ENCODE assay signal across 8 mouse cellular contexts in the genomic region with DNA sequence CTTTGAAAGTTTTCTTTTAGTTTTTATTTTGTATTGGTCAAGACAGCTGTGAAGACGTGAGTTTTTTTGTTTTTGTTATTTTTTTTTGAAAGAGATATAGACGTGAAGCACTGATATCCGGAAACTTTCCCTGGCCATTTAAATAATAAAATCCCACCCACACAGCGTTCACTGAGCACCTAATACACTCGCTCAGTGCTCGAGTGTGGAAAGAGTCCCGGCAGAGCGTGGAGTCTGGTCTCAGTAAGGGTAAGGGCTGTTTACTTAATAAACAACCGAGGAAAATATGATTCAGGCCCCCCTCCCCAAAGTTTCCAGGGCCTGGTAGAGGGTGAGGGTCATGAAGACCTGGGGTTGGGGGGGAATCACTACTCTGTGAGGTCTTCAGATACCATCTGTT. TPM values are rescaled to one million over a fixed set of nuclear protein-coding genes. Genes with fewer than 3 reads are reported as not detected.
DNase-seq lines count a peak whose midpoint lies in the region; ATAC-seq and TF ChIP-seq lines count a peak whose summit lies in the region.

No protein-coding gene starts in this region.

- H3K36me3 ChIP-seq in liver, adult 2 months (ENCODE audit: control insufficient read depth, insufficient read depth, low read length) = no peaks in the 10 kb centered on the region
- H3K36me3 ChIP-seq in embryonic facial prominence, embryonic 14.5 days (ENCODE audit: control insufficient read depth, insufficient read depth, low read length) = no peaks in the 10 kb centered on the region
- no peaks in the 10 kb centered on the region for H3K36me3 ChIP-seq in intestine, embryonic 15.5 days
- peaks cover 13% of the 10 kb centered on the region; the same call in 1 of the 2 replicates for H3K36me3 ChIP-seq in neural tube, embryonic 12.5 days

- TF ChIP-seq CTCF in liver, adult 2 months (IDR thresholded peaks at IDR 0.05; ENCODE audit: low read depth, low read length) = no peak

- no peaks in the 10 kb centered on the region for H3K27me3 ChIP-seq in liver, adult 2 months (ENCODE audit: control insufficient read depth, insufficient read depth, low read length)
- no peaks in the 10 kb centered on the region for H3K27me3 ChIP-seq in embryonic facial prominence, embryonic 14.5 days (replicated peaks; ENCODE audit: control insufficient read depth, insufficient read depth, low read length)
- H3K27me3 ChIP-seq in intestine, embryonic 15.5 days (replicated peaks) = 0 out of 2 replicates have a peak, but pooled peaks cover 2% of the 10 kb centered on the region
- no peaks in the 10 kb centered on the region for H3K27me3 ChIP-seq in neural tube, embryonic 12.5 days (replicated peaks)

- peak overlapping the region; percentile 76 for H3K27ac ChIP-seq in liver, adult 2 months (replicated peaks; ENCODE audit: insufficient read depth, low read depth, low read length)
- no peak overlapping the region for H3K27ac ChIP-seq in embryonic facial prominence, embryonic 14.5 days (replicated peaks; ENCODE audit: low read depth, low read length)
- H3K27ac ChIP-seq in intestine, embryonic 15.5 days = no peak overlapping the region
- H3K27ac ChIP-seq in neural tube, embryonic 12.5 days = no peak overlapping the region

- no peaks in the 10 kb centered on the region for H3K9me3 ChIP-seq in embryonic facial prominence, embryonic 14.5 days (ENCODE audit: control insufficient read depth, low read length)
- no peaks in the 10 kb centered on the region for H3K9me3 ChIP-seq in intestine, embryonic 15.5 days
- H3K9me3 ChIP-seq in neural tube, embryonic 12.5 days = no peaks in the 10 kb centered on the region

- peak overlapping the region; percentile 96 for H3K4me2 ChIP-seq in embryonic facial prominence, embryonic 14.5 days (ENCODE audit: low read depth, low read length)
- H3K4me2 ChIP-seq in intestine, embryonic 15.5 days (replicated peaks) = peak overlapping the region; percentile 92
- peak overlapping the region; percentile 89 for H3K4me2 ChIP-seq in neural tube, embryonic 12.5 days (replicated peaks)

- no peak for ATAC-seq in embryonic facial prominence, embryonic 14.5 days (ENCODE audit: low read depth)
- ATAC-seq in intestine, embryonic 15.5 days = no peak
- no peak for ATAC-seq in neural tube, embryonic 12.5 days (ENCODE audit: low FRiP score, low read depth)

- no peak for TF ChIP-seq POLR2A in liver, adult 2 months (IDR thresholded peaks at IDR 0.05; ENCODE audit: extremely low read depth, insufficient read depth, low read length)

- no peak for DNase-seq in liver, adult 2 months (ENCODE audit: extremely low read depth, low read depth, low spot score)
- no peak for DNase-seq in liver
- no peak for DNase-seq in embryonic facial prominence, embryonic 14.5 days (ENCODE audit: low spot score)
- DNase-seq in right cerebral cortex, postnatal 36 days (ENCODE audit: low spot score in 2 of 2) = no peak
- DNase-seq in thymus, postnatal 0 days (ENCODE audit: low spot score) = no peak
- no peak for DNase-seq in heart, adult 9 months (ENCODE audit: low spot score in 2 of 2)

- H3K4me1 ChIP-seq in liver, adult 2 months (ENCODE audit: control insufficient read depth, insufficient read depth, low read length) = peaks cover 20% of the 10 kb centered on the region
- H3K4me1 ChIP-seq in embryonic facial prominence, embryonic 14.5 days (ENCODE audit: control insufficient read depth, insufficient read depth, low read length) = peaks cover 36% of the 10 kb centered on the region
- H3K4me1 ChIP-seq in intestine, embryonic 15.5 days (replicated peaks) = peaks cover 20% of the 10 kb centered on the region; the same call in 1 of the 2 replicates
- peaks cover 27% of the 10 kb centered on the region for H3K4me1 ChIP-seq in neural tube, embryonic 12.5 days

- 13% methylated on average over 9 of the region's 9 CpGs for WGBS in liver, adult 2 months
- 66% methylated on average over 9 of the region's 9 CpGs for WGBS in embryonic facial prominence, embryonic 14.5 days
- 57% methylated on average over 9 of the region's 9 CpGs for WGBS in intestine, embryonic 15.5 days
- 63% methylated on average over 9 of the region's 9 CpGs for WGBS in neural tube, embryonic 12.5 days

- H3K4me3 ChIP-seq in liver, adult 2 months (ENCODE audit: insufficient read depth, low read depth, low read length) = peak overlapping the region; percentile 24
- peak overlapping the region; percentile 92 for H3K4me3 ChIP-seq in embryonic facial prominence, embryonic 14.5 days (ENCODE audit: low read depth, low read length)
- peak overlapping the region; percentile 73 for H3K4me3 ChIP-seq in intestine, embryonic 15.5 days (replicated peaks)
- peak overlapping the region; percentile 91 for H3K4me3 ChIP-seq in neural tube, embryonic 12.5 days

- H3K79me2 ChIP-seq in liver, adult 2 months (ENCODE audit: control insufficient read depth, insufficient read depth, low read length) = peaks cover 20% of the 10 kb centered on the region; the same call in 1 of the 2 replicates

- H3K9ac ChIP-seq in liver, adult 2 months (ENCODE audit: low read depth, low read length) = peak overlapping the region; percentile 94; the same call in 1 of the 2 replicates
- no peak overlapping the region for H3K9ac ChIP-seq in embryonic facial prominence, embryonic 14.5 days (ENCODE audit: low read depth, low read length)
- H3K9ac ChIP-seq in intestine, embryonic 15.5 days = peak overlapping the region; percentile 87; the same call in 1 of the 2 replicates
- peak overlapping the region; percentile 98; the same call in 1 of the 2 replicates for H3K9ac ChIP-seq in neural tube, embryonic 12.5 days

RNA-seq across cellular contexts. Expression of a gene that starts 1.6 kb away (rescaled TPM):
- total RNA-seq in liver, adult 2 months (2014; rRNA removed) = 11.6 and 13.8 TPM in 2 replicates
- 7.0 and 7.9 TPM in 2 replicates for polyA plus RNA-seq in liver, adult 2 months (2012; rRNA removed)
- 14.9 and 16.7 TPM in 2 replicates for polyA plus RNA-seq in embryonic facial prominence, embryonic 14.5 days (2014; fragmentation: Nextera tagmentation; extraction: Ambion mirVana)
- 14.8 and 16.2 TPM in 2 replicates for polyA plus RNA-seq in intestine, embryonic 15.5 days (2015; fragmentation: Nextera tagmentation; extraction: Ambion mirVana)
- 37.1 and 39.3 TPM in 2 replicates for polyA plus RNA-seq in neural tube, embryonic 12.5 days (2016; fragmentation: Nextera tagmentation; extraction: Ambion mirVana)
- polyA plus RNA-seq in thymus, postnatal 0 days (2015; fragmentation: Nextera tagmentation; extraction: Ambion mirVana) = 11.1 and 11.3 TPM in 2 replicates

Comparison
In these comparisons a context has a peak if more than half of its experiments do, and no peak if none do; other contexts are left out.
1. H3K4me3 ChIP-seq: peak in every context shown above with its lines; median percentile 92 in embryonic facial prominence, embryonic 14.5 days; 91 in neural tube, embryonic 12.5 days; 73 in intestine, embryonic 15.5 days; 24 in liver, adult 2 months.